Mouse (Mus musculus) midbrain, embryonic 13.5 days (tissue): ENCODE measurements around the gene Gm20219. TPM values are rescaled to one million over a fixed set of nuclear protein-coding genes. Genes with fewer than 3 reads are reported as not detected.

Experiments used
- ATAC-seq: fragments of 200-750 bp; cut with Nextera tagmentation; 2 replicates; pipeline ENCODE4 v1.8.0; 2017; ENCODE audit warnings: mild to moderate bottlenecking, moderate TSS enrichment, moderate library complexity
- H3K27ac ChIP-seq: fragments of 300-500 bp; sonication (generic); 2 replicates; pipeline ENCODE4 v1.5.1; 2015; ENCODE audit warnings: inconsistent platforms, mild to moderate bottlenecking, moderate library complexity
- H3K27me3 ChIP-seq: fragments of 300-500 bp; sonication (generic); 2 replicates; pipeline ENCODE4 v1.6.1; 2015; ENCODE audit warnings: mild to moderate bottlenecking, inconsistent platforms
- H3K36me3 ChIP-seq: fragments of 300-500 bp; sonication (generic); 2 replicates; pipeline ENCODE4 v1.6.1; 2015; ENCODE audit warnings: mild to moderate bottlenecking, inconsistent platforms
- H3K4me1 ChIP-seq: fragments of 300-500 bp; sonication (generic); replicated peaks from 2 replicates; pipeline ENCODE4 v1.6.1; 2015; ENCODE audit warnings: inconsistent platforms
- H3K4me2 ChIP-seq: fragments of 300-500 bp; sonication (generic); replicated peaks from 2 replicates; pipeline ENCODE4 v1.6.1; 2015; ENCODE audit warnings: moderate library complexity, mild to moderate bottlenecking, inconsistent platforms
- H3K4me3 ChIP-seq: fragments of 300-500 bp; sonication (generic); replicated peaks from 2 replicates; pipeline ENCODE4 v1.5.1; 2015; ENCODE audit warnings: mild to moderate bottlenecking, inconsistent platforms
- H3K9ac ChIP-seq: fragments of 300-500 bp; sonication (generic); replicated peaks from 2 replicates; pipeline ENCODE4 v1.6.1; 2015; ENCODE audit warnings: mild to moderate bottlenecking, inconsistent platforms
- H3K9me3 ChIP-seq: fragments of 300-500 bp; sonication (generic); 2 replicates; pipeline ENCODE4 v1.6.1; 2016; ENCODE audit warnings: mild to moderate bottlenecking, inconsistent platforms
- WGBS: fragments of 180-500 bp; shearing (Covaris S2); methylation state at CpG from one replicate; pipeline ENCODE4 v1.1.7; 2015; 5-methylcytosine and 5-hydroxymethylcytosine counted together
- polyA plus RNA-seq: library from polyadenylated mRNA; unstranded; fragments of >200 nt; fragmentation: Nextera tagmentation; extraction: Ambion mirVana; gene quantifications from 2 replicates; pipeline ENCODE4 v1.2.1, GENCODE M21; 2015

The Gm20219 gene
- polyA plus RNA-seq = 0.90 and 1.3 TPM in 2 replicates

- Histone ChIP-seq H3K9ac (no peak within 1 kb of the TSS), H3K4me1 (peaks cover 33% of the 10 kb centered on the region), H3K4me3 (no peak within 1 kb of the TSS), H3K27me3 (no peaks in the 10 kb centered on the region), H3K4me2 (no peak within 1 kb of the TSS), H3K36me3 (no peaks in the 10 kb centered on the region), H3K27ac (peak within 1 kb of the TSS; percentile 87; the same call in 1 of the 2 replicates), H3K9me3 (no peaks in the 10 kb centered on the region)
- ATAC-seq = no peak
- WGBS = 84% methylated on average over 20 of the region's 20 CpGs
Observed at GRCm38 (mm10) chr17:56554122-56554551, at the start of gene Gm20219. Gene Gm20219 (minus strand): TSS chr17:56554387.

DNA sequence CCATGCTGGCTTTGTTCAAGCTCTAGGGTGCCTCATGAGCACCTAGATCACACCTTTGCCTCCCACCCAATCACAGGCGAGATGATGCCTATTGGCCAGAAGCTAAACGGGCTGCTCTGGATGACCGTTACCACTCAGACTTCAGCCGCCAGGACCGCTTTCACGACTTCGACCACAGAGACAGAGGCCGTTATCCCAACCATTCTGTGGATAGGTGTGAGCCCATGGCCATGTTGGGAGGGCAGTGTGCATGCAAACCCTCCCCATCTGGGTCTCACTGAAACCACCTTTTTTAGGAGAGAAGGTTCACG is 49.8 kb upstream of the Gm20219 start:
- no peak overlapping the region for H3K4me2 ChIP-seq
- 92% methylated on average over 9 of the region's 9 CpGs for WGBS
- no peak overlapping the region for H3K9ac ChIP-seq
- no peak overlapping the region for H3K27ac ChIP-seq
- H3K27me3 ChIP-seq = no peaks in the 10 kb centered on the region
- ATAC-seq = no peak
- H3K9me3 ChIP-seq = no peaks in the 10 kb centered on the region
- H3K36me3 ChIP-seq = peaks cover 87% of the 10 kb centered on the region
- peaks cover 14% of the 10 kb centered on the region for H3K4me1 ChIP-seq
- H3K4me3 ChIP-seq = no peak overlapping the region

DNA sequence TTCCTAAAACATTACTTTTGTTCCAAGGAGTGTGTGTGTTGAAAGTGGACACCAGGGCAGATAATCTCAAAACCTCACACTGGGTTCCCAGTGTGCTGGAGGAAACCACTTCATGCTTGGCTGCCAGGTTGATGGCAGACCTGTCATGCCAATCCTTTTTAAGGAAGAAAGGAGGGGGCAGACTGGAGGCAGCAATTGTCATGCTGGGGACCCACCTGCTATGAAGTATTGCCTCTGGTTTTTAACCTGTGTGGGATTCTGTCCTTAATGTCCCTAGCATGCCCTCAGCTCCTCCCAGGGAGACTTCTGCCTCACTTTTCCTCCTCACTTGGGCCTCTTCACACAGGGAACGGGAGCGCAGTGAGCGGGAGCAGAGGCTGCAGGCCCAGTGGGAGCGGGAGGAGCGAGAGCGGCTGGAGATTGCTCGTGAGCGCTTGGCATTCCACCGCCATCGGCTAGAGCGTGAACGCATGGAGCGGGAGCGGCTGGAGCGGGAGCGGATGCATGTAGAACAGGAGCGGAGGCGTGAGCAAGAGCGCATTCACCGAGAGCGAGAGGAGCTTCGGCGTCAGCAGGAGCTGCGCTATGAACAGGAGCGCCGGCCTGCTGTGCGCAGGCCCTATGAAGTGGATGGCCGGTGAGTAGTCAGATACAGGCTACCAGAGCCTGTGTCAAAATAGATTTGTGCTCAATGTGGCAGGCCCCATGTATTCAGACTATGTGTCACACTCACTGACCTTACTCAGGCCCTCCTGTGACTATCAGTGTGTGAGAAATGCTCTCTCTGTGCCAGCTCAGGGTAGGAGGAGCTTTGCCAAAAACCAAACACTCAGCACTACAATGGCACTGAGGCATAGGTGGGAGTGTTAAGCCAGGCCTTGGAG is 49.2 kb upstream of the Gm20219 start:
- no peak for ATAC-seq
- Histone ChIP-seq H3K27ac (no peak overlapping the region), H3K27me3 (no peaks in the 10 kb centered on the region), H3K4me1 (peaks cover 8% of the 10 kb centered on the region), H3K4me2 (no peak overlapping the region), H3K4me3 (no peak overlapping the region), H3K9me3 (no peaks in the 10 kb centered on the region), H3K36me3 (peaks cover 87% of the 10 kb centered on the region), H3K9ac (no peak overlapping the region)
- WGBS = 94% methylated on average over 28 of the region's 28 CpGs

DNA sequence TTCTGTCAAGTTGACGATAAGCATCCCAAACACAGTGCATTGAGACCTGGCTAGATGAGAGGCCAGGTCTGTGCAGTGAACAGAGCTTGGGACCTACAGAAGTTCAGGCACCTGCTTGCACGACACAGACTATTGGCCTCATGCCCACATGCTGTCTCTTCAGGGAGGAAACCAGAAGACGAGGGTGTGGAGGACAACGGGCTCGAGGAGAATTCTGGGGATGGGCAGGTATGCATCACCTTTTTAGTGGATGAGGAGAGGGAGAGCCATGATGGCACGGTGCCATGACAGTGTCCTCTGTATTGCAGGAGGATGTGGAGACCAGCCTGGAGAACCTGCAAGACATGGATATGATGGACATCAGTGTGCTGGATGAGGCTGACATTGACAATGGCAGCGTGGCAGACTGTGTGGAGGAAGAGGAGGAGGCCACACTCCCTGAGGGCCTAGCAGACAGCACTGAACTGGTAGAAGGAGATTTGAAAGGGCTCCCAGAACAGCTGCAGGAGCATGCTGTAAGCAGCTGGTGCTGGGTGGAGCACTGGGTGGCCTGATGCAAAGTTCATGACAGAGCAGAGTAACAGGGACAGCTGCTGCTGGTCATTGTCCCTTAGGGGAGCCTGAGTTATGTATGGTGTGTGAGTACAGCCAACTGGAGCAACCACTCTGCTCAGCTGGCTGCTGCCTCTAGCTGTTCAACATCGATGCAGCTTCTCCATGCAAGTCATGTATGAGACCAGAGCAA is 39.5 kb upstream of the Gm20219 start:
- no peaks in the 10 kb centered on the region for H3K27me3 ChIP-seq
- WGBS = 94% methylated on average over 8 of the region's 8 CpGs
- no peak overlapping the region for H3K4me2 ChIP-seq
- no peaks in the 10 kb centered on the region for H3K9me3 ChIP-seq
- H3K36me3 ChIP-seq = peaks cover 94% of the 10 kb centered on the region
- no peak overlapping the region for H3K4me3 ChIP-seq
- H3K27ac ChIP-seq = no peak overlapping the region
- H3K9ac ChIP-seq = no peak overlapping the region
- no peak for ATAC-seq
- peaks cover 24% of the 10 kb centered on the region for H3K4me1 ChIP-seq

DNA sequence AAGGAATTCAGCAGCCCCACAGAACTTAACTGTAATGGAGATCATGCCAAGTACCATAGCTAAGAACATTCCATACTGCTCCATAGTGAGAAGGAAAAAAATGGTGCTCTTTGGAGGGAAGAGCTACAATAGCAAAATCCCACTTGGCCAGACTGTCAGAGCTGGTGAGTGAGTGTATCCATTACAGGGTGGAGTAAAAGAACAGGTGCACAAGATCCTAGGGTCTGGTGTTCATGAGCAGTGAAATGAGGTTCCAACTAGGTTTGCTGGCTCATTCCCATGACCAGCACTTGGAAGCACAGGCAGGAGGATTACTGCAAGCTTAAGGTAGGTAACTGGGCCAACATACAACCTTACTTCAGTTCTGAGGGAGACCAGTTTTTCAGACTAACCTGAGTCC is 38.4 kb upstream of the Gm20219 start:
- Histone ChIP-seq H3K9me3 (no peaks in the 10 kb centered on the region), H3K36me3 (peaks cover 97% of the 10 kb centered on the region), H3K27me3 (no peaks in the 10 kb centered on the region), H3K4me3 (no peak overlapping the region), H3K4me1 (peaks cover 35% of the 10 kb centered on the region), H3K4me2 (no peak overlapping the region), H3K27ac (no peak overlapping the region), H3K9ac (no peak overlapping the region)
- ATAC-seq = no peak

DNA sequence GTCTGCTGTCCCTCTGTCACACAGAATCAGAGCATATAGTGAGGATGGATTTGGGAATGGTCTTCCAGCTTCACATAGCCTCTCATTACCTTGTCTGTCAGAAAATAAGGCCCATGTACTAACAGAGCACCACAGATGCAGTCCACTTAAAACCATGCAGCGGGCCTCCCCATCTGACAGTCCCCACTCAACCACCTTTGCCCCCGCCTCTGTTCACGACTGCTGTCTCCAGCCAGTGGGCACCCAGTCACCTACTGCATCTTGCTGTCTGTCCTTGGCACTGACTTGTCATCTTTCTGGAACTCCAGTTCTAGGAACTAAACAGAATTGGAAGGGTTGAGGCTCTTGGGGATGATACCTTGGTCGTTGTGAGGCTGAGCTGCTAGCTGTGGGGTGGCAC is 34.7 kb upstream of the Gm20219 start:
- H3K4me3 ChIP-seq = no peak overlapping the region
- H3K4me1 ChIP-seq = peaks cover 55% of the 10 kb centered on the region
- WGBS = 88% methylated on average over 4 of the region's 4 CpGs
- ATAC-seq = no peak
- peaks cover 75% of the 10 kb centered on the region for H3K36me3 ChIP-seq
- no peak overlapping the region for H3K27ac ChIP-seq
- H3K4me2 ChIP-seq = no peak overlapping the region
- no peaks in the 10 kb centered on the region for H3K27me3 ChIP-seq
- H3K9me3 ChIP-seq = no peaks in the 10 kb centered on the region
- no peak overlapping the region for H3K9ac ChIP-seq

- Histone ChIP-seq H3K27ac (no peak overlapping the region), H3K9ac (0 out of 2 replicates have a peak overlapping the region, but pooled peaks have one; percentile 95), H3K9me3 (no peaks in the 10 kb centered on the region), H3K4me1 (peaks cover 65% of the 10 kb centered on the region), H3K4me3 (peak overlapping the region; percentile 93; the same call in 1 of the 2 replicates), H3K27me3 (no peaks in the 10 kb centered on the region), H3K4me2 (peak overlapping the region; percentile 82), H3K36me3 (peaks cover 66% of the 10 kb centered on the region)
- WGBS = 75% methylated on average over 1 of the region's 1 CpGs
- no peak for ATAC-seq
Observed at GRCm38 (mm10) chr17:56587773-56588172, 33.6 kb upstream of the Gm20219 start.

DNA sequence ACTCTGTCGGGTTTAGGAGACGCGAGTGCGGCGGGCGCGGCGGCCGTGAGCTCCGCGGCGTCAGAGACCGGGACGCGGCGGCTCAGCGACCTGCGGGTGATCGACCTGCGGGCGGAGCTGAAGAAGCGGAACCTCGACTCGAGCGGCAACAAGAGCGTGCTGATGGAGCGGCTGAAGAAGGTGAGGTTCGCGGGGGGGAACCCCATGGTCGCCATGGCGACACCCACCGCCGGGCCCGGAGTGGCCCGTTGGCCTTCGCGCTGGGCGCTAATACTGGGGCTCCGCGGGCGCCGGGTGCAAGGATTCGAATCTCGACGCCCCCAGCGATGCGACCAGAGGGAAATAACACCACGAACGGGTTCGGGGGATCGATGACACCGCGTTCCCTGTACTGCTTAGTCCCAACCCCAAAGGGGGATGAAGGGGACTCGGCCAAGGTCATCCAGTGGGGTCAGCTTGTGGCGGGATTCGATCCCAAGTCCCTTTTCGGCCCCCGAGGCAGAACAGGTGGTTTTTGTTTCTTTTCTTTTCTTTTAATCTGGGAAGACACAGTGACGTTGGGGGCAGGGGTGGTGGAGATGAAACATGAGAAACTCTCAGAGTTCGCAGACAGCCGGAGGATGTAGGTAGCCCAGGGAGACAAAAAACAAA is 31.1 kb upstream of the Gm20219 start:
- Histone ChIP-seq H3K4me3 (peak overlapping the region; percentile 93), H3K9me3 (no peaks in the 10 kb centered on the region), H3K4me2 (peak overlapping the region; percentile 82), H3K27me3 (no peaks in the 10 kb centered on the region), H3K36me3 (peaks cover 68% of the 10 kb centered on the region), H3K27ac (peak overlapping the region; percentile 89), H3K9ac (peak overlapping the region; percentile 95), H3K4me1 (peaks cover 74% of the 10 kb centered on the region)
- peak; percentile 31 for ATAC-seq
- under 1% methylated on average over 61 of the region's 61 CpGs for WGBS

DNA sequence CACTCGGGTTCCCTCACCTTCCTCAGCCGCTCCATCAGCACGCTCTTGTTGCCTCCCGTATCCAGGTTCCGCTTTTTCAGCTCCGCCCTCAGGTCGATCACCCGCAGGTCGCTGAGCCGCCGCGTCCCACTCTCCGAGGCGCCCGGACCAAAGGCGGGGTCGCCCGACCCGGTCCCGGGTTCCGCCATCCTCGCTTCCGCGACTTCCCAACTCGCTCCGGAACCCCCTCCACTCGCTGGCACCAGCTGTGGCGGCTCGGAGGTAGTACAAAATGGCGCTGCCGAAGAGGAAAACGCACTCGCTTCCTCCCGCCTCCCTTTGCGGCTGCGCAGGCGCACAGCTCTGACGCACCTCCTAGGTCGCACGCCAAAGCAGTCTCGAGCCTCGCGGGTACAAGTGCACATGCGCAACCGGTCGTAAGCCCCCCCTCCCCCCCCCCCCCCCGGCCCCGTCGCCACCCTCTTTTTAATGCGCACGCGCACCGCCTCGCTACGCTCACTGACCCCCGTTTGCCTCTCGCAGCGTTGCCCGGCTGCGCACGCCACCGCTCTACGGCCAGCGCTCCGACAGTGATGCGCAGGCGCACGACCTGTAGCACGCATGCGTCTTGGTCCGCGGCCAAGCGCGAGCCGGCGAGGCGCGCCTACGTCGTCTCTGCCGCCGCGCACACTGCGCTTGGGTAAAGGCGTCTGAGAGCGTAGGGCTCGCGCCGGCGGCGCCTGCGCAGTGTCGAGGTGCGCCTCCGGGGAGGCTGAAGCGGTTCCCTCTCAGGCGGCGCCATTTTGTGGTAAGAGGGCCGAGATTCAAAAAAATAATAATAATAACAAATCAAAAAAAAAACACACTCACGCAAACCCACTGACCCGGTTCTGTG is 30.3 kb upstream of the Gm20219 start, which contains the start of the genes Safb2 and Safb:
Safb2 (minus strand) TSS at position 329 of the 874 bp plus-strand sequence.
Safb (plus strand) TSS at position 569 of the 874 bp plus-strand sequence.
- Histone ChIP-seq H3K9me3 (no peaks in the 10 kb centered on the region), H3K27me3 (no peaks in the 10 kb centered on the region), H3K9ac (peak within 1 kb of the TSS; percentile 95), H3K4me1 (peaks cover 69% of the 10 kb centered on the region), H3K4me3 (peak within 1 kb of the TSS; percentile 93), H3K36me3 (peaks cover 66% of the 10 kb centered on the region), H3K4me2 (peak within 1 kb of the TSS; percentile 97), H3K27ac (peak within 1 kb of the TSS; percentile 95)
- WGBS = under 1% methylated on average over 81 of the region's 101 CpGs
- ATAC-seq = peak; percentile 97

DNA sequence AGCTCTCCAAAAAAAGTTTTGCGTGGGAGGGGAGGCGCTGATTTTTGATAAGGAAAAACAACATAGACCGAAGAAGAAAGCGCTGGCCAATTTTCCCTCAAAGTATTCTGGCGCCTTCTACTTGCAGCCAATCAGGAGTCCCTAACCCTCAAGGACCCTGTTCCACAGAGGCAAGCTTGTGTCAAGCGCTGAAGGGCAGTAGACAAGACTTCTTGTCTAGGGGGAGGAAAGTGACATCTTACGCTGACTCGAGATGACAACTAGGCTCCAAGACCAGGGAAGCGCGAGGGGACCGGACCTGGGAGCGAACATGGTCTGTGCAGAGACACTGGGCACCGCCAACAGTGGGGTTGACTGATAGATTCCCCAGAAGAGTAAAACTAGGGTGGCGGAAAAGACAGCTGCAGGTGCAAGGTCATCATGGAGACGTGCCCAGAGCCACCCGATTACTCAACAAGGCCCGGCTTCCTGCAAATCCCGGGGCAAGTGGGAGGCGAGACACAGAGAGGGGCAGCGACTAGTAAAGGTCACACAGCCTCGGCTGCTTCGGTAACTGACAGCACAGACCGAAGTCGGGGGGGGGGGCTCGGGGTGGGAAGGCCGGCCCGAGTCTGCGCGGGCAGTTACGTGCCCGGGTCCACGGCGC is 29.5 kb upstream of the Gm20219 start:
- Histone ChIP-seq H3K27me3 (no peaks in the 10 kb centered on the region), H3K27ac (peak overlapping the region; percentile 95), H3K36me3 (peaks cover 66% of the 10 kb centered on the region), H3K4me3 (peak overlapping the region; percentile 93), H3K4me1 (peaks cover 62% of the 10 kb centered on the region), H3K9me3 (no peaks in the 10 kb centered on the region), H3K9ac (peak overlapping the region; percentile 89), H3K4me2 (peak overlapping the region; percentile 97)
- 4% methylated on average over 33 of the region's 33 CpGs for WGBS
- ATAC-seq = no peak

GRCm38 (mm10) chr17:56583071-56583470 is 28.9 kb upstream of the Gm20219 start:
- Histone ChIP-seq H3K9me3 (no peaks in the 10 kb centered on the region), H3K27me3 (no peaks in the 10 kb centered on the region), H3K27ac (no peak overlapping the region), H3K4me3 (peak overlapping the region; percentile 93), H3K4me2 (peak overlapping the region; percentile 97), H3K4me1 (peaks cover 56% of the 10 kb centered on the region), H3K36me3 (peaks cover 66% of the 10 kb centered on the region), H3K9ac (peak overlapping the region; percentile 89)
- 71% methylated on average over 1 of the region's 1 CpGs for WGBS
- ATAC-seq = no peak
